Mouse (Mus musculus) bone marrow macrophage, adult 2 months (primary cell): ENCODE results near the gene Mbd5.

ENCODE experiments used
- CTCF ChIP-seq: IDR thresholded peaks from 2 replicates; pipeline ENCODE4 v1.5.1; 2012; ENCODE audit warnings: low read depth, mild to moderate bottlenecking, low read length, moderate library complexity
- POLR2A ChIP-seq: IDR thresholded peaks from 2 replicates; pipeline ENCODE4 v1.6.1; 2012; ENCODE audit warnings: mild to moderate bottlenecking, low read depth, low read length, borderline replicate concordance

GRCm38 (mm10) chr2:49280496-49280895 is 331.2 kb downstream of the Mbd5 start:
- TF ChIP-seq CTCF: no peak
- TF ChIP-seq POLR2A: no peak
